Mouse (Mus musculus): ENCODE data around the gene Rpl11. TPM values are rescaled to one million over a fixed set of nuclear protein-coding genes. Genes with fewer than 3 reads are reported as not detected.
A peak's percentile ranks its signal among the peaks of the same experiment; 100 is the strongest.

The Rpl11 gene
- total and polyA plus RNA-seq, 3 experiments, result 132 to 288 (median 259) TPM

DNA sequence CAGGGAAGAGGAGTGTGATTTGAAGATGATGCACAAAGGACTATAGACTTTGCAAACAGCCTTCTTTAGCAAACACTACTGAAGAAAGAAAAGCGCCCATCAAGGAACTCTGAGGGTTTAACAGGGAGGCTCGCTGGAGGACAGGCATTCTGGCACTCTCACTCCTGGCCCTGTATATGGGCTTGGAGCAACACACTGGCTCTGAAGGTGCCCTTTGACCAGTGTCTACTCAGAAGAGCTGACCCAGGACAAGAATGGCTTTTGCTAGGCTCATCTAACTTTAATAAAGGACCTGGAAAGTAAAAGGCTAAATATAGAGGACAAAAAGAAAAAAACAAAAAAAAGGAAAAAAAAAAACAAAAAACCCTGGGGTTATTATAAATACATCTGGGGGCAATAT, 48.3 kb downstream of the Rpl11 start:
- 76% methylated on average over 2 of the region's 2 CpGs for WGBS
- Histone ChIP-seq H3K9ac (ENCODE audit: low read depth, low read length) (no peak overlapping the region), H3K27ac (no peak overlapping the region), H3K4me1 (ENCODE audit: control insufficient read depth, insufficient read depth, low read length) (no peaks in the 10 kb centered on the region; the same call in 1 of the 2 replicates), H3K36me3 (ENCODE audit: control insufficient read depth, insufficient read depth, low read length) (peaks cover 3% of the 10 kb centered on the region), H3K27me3 (ENCODE audit: control insufficient read depth, insufficient read depth, low read length) (no peaks in the 10 kb centered on the region), H3K79me2 (replicated peaks; ENCODE audit: control insufficient read depth, insufficient read depth, low read length) (no peaks in the 10 kb centered on the region), H3K4me3 (no peak overlapping the region)
- TF ChIP-seq POLR2A (IDR thresholded peaks at IDR 0.05; ENCODE audit: insufficient read depth, low read depth, low read length) (no peak), EP300 (IDR thresholded peaks at IDR 0.05; ENCODE audit: insufficient read depth, low read depth, low read length) (no peak), CTCF (IDR thresholded peaks at IDR 0.05) (no peak)
- intact Hi-C loops (cut with DNase I), result no loop called here
- no peak for DNase-seq

GRCm38 (mm10) chr4:136004107-136004675, 49.0 kb downstream of the Rpl11 start:
- WGBS, result 64% methylated on average over 5 of the region's 5 CpGs
- intact Hi-C loops (cut with DNase I), result no loop called here
- H3K9ac ChIP-seq (ENCODE audit: low read depth, low read length), result no peak overlapping the region
- H3K27me3 ChIP-seq (ENCODE audit: control insufficient read depth, insufficient read depth, low read length), result no peaks in the 10 kb centered on the region
- H3K79me2 ChIP-seq (replicated peaks; ENCODE audit: control insufficient read depth, insufficient read depth, low read length), result no peaks in the 10 kb centered on the region
- no peak overlapping the region for H3K27ac ChIP-seq
- H3K4me1 ChIP-seq (ENCODE audit: control insufficient read depth, insufficient read depth, low read length), result no peaks in the 10 kb centered on the region; the same call in 1 of the 2 replicates
- no peak overlapping the region for H3K4me3 ChIP-seq
- no peak for TF ChIP-seq CTCF (IDR thresholded peaks at IDR 0.05)
- TF ChIP-seq POLR2A (IDR thresholded peaks at IDR 0.05; ENCODE audit: insufficient read depth, low read depth, low read length), result no peak
- TF ChIP-seq EP300 (IDR thresholded peaks at IDR 0.05; ENCODE audit: insufficient read depth, low read depth, low read length), result no peak
- peaks cover 3% of the 10 kb centered on the region for H3K36me3 ChIP-seq (ENCODE audit: control insufficient read depth, insufficient read depth, low read length)
- no peak for DNase-seq

DNA sequence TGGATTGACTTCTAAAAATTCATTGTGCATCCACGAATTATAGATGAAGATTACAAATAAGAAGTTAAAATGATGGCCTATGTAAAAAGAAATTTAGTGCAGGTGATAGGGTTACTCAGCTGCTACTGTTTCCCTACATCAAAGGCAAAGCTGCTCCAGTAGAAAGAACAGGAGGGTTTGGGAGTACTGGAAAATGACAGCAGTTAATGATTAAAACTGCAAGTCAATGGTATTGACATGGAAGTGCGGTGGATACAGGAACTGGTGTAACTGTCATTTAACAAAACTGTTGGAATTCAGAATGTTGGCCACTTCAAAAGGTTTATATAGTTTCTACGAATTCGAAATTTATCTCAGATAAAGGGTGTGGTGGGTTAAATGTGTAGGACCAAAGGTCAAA, 58.1 kb downstream of the Rpl11 start:
- no peaks in the 10 kb centered on the region for H3K27me3 ChIP-seq (ENCODE audit: control insufficient read depth, insufficient read depth, low read length)
- TF ChIP-seq CTCF (IDR thresholded peaks at IDR 0.05) (no peak), POLR2A (IDR thresholded peaks at IDR 0.05; ENCODE audit: insufficient read depth, low read depth, low read length) (no peak), EP300 (IDR thresholded peaks at IDR 0.05; ENCODE audit: insufficient read depth, low read depth, low read length) (no peak)
- no peak overlapping the region for H3K4me3 ChIP-seq
- H3K27ac ChIP-seq, result no peak overlapping the region
- WGBS, result 82% methylated on average over 4 of the region's 4 CpGs
- DNase-seq, result no peak
- H3K4me1 ChIP-seq (ENCODE audit: control insufficient read depth, insufficient read depth, low read length), result no peaks in the 10 kb centered on the region
- no peaks in the 10 kb centered on the region for H3K36me3 ChIP-seq (ENCODE audit: control insufficient read depth, insufficient read depth, low read length)
- intact Hi-C loops (cut with DNase I), result no loop called here
- no peaks in the 10 kb centered on the region for H3K79me2 ChIP-seq (replicated peaks; ENCODE audit: control insufficient read depth, insufficient read depth, low read length)
- H3K9ac ChIP-seq (ENCODE audit: low read depth, low read length), result no peak overlapping the region

DNA sequence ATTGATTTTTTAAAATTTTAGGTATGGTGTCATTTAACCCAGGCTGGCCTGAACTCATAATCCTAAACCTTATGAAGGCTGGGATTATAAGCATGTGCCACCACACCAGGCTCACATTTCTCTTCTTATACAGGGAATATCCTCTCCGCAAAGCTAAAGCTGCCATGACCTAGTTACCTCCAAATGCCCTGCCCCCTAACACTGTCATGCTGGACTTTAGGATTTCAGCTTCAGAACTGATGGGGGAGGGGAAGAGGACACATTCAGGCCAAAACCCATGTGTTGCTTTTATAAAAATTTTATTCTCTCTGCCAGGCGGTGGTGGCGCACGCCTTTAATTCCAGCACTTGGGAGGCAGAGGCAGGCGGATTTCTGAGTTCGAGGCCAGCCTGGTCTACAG, 59.3 kb downstream of the Rpl11 start:
- H3K9ac ChIP-seq (ENCODE audit: low read depth, low read length), result no peak overlapping the region
- no peaks in the 10 kb centered on the region for H3K4me1 ChIP-seq (ENCODE audit: control insufficient read depth, insufficient read depth, low read length)
- H3K4me3 ChIP-seq, result no peak overlapping the region
- TF ChIP-seq POLR2A (IDR thresholded peaks at IDR 0.05; ENCODE audit: insufficient read depth, low read depth, low read length) (no peak), CTCF (IDR thresholded peaks at IDR 0.05) (no peak)
- H3K27ac ChIP-seq, result no peak overlapping the region
- H3K79me2 ChIP-seq (replicated peaks; ENCODE audit: control insufficient read depth, insufficient read depth, low read length), result no peaks in the 10 kb centered on the region
- no peak for DNase-seq
- H3K27me3 ChIP-seq (ENCODE audit: control insufficient read depth, insufficient read depth, low read length), result no peaks in the 10 kb centered on the region
- intact Hi-C loops (cut with DNase I), result no loop called here
- H3K36me3 ChIP-seq (ENCODE audit: control insufficient read depth, insufficient read depth, low read length), result no peaks in the 10 kb centered on the region
- 94% methylated on average over 6 of the region's 6 CpGs for WGBS

- intact Hi-C loops (cut with DNase I), result loop anchor here (5.0 kb wide), 2 partner anchors 35 to 65 kb away; partner anchors contain the start of genes Eloa and Rpl11
- H3K27ac ChIP-seq, result peak overlapping the region; percentile 90
- peak overlapping the region; percentile 96 for H3K4me3 ChIP-seq
Observed at GRCm38 (mm10) chr4:135987714-135988113, 65.5 kb downstream of the Rpl11 start.

DNA sequence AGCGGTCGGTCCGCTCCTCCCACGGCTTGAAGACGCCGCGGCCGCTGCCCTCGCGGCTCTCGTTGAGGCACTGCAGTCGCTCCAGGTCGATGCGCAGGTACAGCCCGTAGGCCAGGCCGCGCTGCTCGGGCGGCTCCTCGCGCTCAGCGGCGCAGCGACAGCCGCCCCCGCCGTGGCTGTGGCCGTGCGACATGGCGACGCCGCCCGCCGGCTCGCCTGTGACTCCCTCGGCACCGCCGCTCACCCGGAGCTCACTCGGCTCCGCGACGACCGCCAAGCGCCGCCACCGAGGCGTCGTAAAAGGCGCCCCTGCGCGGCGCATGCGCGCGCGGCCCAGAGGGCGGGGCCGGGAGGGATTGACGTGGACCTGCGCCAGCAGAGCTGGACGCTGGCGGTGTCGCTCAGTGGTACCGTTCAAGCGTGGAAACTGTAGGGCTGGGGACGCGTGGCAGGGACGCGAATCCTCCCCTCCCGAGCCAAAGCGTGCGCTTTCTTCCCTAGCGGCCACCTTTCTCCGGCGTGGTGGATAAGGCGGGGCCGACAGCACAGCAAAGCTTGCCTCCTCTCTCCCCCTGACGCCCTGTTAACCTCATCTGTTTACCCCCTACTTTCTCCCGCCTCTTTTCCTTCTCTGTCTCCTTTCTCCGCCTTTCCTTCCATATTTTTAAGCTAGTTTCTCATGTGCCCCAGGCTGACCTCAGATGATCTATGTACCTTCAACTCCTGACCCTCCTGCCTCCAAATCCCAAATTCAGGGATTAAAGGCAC, 66.1 kb downstream of the Rpl11 start, which contains the start of gene Pithd1:
TSS of gene Pithd1 (minus strand) at position 322 of the 768 bp plus-strand sequence.
- Histone ChIP-seq H3K4me1 (ENCODE audit: control insufficient read depth, insufficient read depth, low read length) (peaks cover 4% of the 10 kb centered on the region), H3K27me3 (ENCODE audit: control insufficient read depth, insufficient read depth, low read length) (no peaks in the 10 kb centered on the region), H3K79me2 (replicated peaks; ENCODE audit: control insufficient read depth, insufficient read depth, low read length) (no peaks in the 10 kb centered on the region), H3K9ac (ENCODE audit: low read depth, low read length) (peak within 1 kb of the TSS; percentile 100), H3K4me3 (peak within 1 kb of the TSS; percentile 96), H3K36me3 (ENCODE audit: control insufficient read depth, insufficient read depth, low read length) (no peaks in the 10 kb centered on the region), H3K27ac (peak within 1 kb of the TSS; percentile 90)
- intact Hi-C loops (cut with DNase I), result loop anchor here (5.0 kb wide), 2 partner anchors 35 to 65 kb away; partner anchors contain the start of genes Eloa and Rpl11
- peak; percentile 95 for DNase-seq
- TF ChIP-seq EP300 (IDR thresholded peaks at IDR 0.05; ENCODE audit: insufficient read depth, low read depth, low read length) (0 out of 2 replicates have a peak, but pooled peaks have one; percentile 8), POLR2A (IDR thresholded peaks at IDR 0.05; ENCODE audit: insufficient read depth, low read depth, low read length) (peak; percentile 92), CTCF (IDR thresholded peaks at IDR 0.05) (peak; percentile 63)
- WGBS, result under 1% methylated on average over 69 of the region's 81 CpGs

More at GRCm38 (mm10) chr4:135987714-135988113, 65.5 kb downstream of the Rpl11 start:
- WGBS, result 72% methylated on average over 9 of the region's 9 CpGs
- Histone ChIP-seq H3K9ac (ENCODE audit: low read depth, low read length) (no peak overlapping the region), H3K27me3 (ENCODE audit: control insufficient read depth, insufficient read depth, low read length) (no peaks in the 10 kb centered on the region), H3K79me2 (replicated peaks; ENCODE audit: control insufficient read depth, insufficient read depth, low read length) (no peaks in the 10 kb centered on the region), H3K4me1 (ENCODE audit: control insufficient read depth, insufficient read depth, low read length) (peaks cover 4% of the 10 kb centered on the region), H3K36me3 (ENCODE audit: control insufficient read depth, insufficient read depth, low read length) (no peaks in the 10 kb centered on the region)
- no peak for TF ChIP-seq CTCF (IDR thresholded peaks at IDR 0.05)
- TF ChIP-seq EP300 (IDR thresholded peaks at IDR 0.05; ENCODE audit: insufficient read depth, low read depth, low read length), result no peak
- DNase-seq, result no peak

All from heart, adult 2 months (tissue).